Mouse (Mus musculus): ENCODE results near the gene Cdc42bpa.

DNA sequence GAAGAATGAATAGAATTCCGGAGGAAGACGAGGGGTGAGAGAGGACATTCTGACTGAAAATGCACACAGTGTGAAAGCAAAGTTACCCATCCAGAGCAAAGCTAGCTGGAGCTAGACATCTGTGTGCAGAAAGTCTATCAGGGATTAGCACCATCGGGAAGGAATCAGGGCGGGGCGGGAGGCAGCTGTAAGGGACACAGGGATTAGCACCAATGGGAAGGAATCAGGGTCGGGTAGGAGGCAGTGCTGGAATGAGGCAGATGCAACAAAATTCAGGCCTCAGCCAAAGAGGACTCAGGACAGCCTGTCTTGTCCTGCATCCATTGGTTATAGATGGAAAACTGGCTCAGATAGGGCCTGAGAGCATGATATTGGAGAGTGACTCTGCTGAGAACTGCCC is 34.0 kb upstream of the Cdc42bpa start:
- TF ChIP-seq CTCF (conservative IDR thresholded peaks at IDR 0.05; ENCODE audit: low read length) (no peak), NANOG (IDR thresholded peaks at IDR 0.05; ENCODE audit: borderline replicate concordance, low read length) (no peak)
